Mouse (Mus musculus) large intestine, adult 2 months (tissue): Measurements from ENCODE around the gene Hp1bp3. TPM values are rescaled to one million over a fixed set of nuclear protein-coding genes. Genes with fewer than 3 reads are reported as not detected.

Source experiments
- DNase-seq: peaks from one replicate; pipeline ENCODE4 v3.0.0-alpha.2; 2012; ENCODE audit warnings: low read depth, low spot score
- WGBS: fragments of 180-500 bp; shearing (Covaris S2); methylation state at CpG from one replicate; pipeline ENCODE4 v1.1.7; 2018; 5-methylcytosine and 5-hydroxymethylcytosine counted together
- polyA plus RNA-seq: library from polyadenylated mRNA; depleted of rRNA; stranded (reverse); fragments of >200 nt; gene quantifications from 2 replicates; pipeline ENCODE4 v1.2.3, GENCODE M21; 2012; rRNA removed

The Hp1bp3 gene
- polyA plus RNA-seq, 1 experiment = 37.7 TPM

DNA sequence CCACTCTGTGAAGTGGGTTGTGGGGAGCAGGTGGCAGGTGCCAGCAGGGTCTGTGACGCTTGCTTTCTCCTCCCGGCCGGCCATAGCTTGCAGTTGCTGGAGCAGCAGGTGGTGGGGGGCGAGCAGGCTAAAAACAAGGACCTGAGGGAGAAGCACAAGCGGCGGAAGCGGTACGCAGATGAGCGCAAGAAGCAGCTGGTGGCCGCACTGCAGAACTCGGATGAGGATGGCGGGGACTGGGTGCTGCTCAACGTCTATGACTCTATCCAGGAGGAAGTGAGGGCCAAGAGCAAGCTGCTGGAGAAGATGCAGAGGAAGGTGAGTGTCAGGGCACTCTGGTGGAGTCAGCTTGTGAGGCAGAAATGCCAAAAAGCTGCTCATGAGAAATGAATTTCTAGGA lies 75.9 kb downstream of the Hp1bp3 start:
- 71% methylated on average over 13 of the region's 13 CpGs for WGBS
- DNase-seq = no peak

- WGBS = 83% methylated on average over 18 of the region's 18 CpGs
Observed at GRCm38 (mm10) chr4:138293261-138293948, 77.3 kb downstream of the Hp1bp3 start.

DNA sequence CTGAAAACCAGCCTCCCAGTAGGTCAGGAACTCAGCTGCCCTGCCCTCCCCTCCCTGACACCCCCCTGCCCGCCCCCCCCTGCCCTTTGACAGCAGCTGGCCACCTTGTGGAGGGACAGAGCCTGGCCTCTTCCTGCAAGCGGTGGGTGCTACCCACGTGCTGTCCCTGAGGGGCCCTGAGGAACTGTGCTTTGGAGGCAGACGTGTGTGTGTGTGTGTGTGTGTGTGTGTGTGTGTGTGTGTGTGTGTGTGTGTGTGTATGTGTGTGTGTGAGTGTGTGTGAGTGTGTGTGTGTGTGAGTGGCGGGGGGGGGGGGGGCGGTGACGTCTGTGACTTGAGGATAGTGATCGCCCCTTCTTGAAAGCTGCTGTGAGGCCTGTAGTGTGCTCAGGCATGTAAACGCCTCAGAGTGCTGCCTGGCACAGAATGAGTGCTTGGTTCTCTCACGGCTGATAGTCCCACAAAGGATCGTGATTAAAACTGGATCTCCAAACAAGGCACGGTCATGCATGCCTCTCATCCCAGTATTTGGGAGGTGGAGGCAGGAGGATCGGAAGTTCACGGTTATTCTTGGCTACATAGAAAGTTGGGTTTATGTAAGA lies 78.0 kb downstream of the Hp1bp3 start:
- WGBS = 86% methylated on average over 11 of the region's 14 CpGs

More at GRCm38 (mm10) chr4:138293261-138293948, 77.3 kb downstream of the Hp1bp3 start:
- DNase-seq = no peak

More for the DNA sequence above, 78.0 kb downstream of the Hp1bp3 start:
- no peak for DNase-seq

Other genes starting within 250 kb of the Hp1bp3 start
- 16.6 and 25.8 TPM in 2 replicates for gene Eif4g3, start 223.3 kb upstream of the Hp1bp3 start, polyA plus RNA-seq
- gene Sh2d5, start 34.1 kb downstream of the Hp1bp3 start, polyA plus RNA-seq = 0.63 and 0.73 TPM in 2 replicates
- 0.23 and 0.31 TPM in 2 replicates for gene Kif17, start 34.1 kb downstream of the Hp1bp3 start, polyA plus RNA-seq
- 305 and 340 TPM in 2 replicates for gene Ddost, start 88.4 kb downstream of the Hp1bp3 start, polyA plus RNA-seq
- gene Pink1, start 110.0 kb downstream of the Hp1bp3 start, polyA plus RNA-seq = 61.3 and 82.2 TPM in 2 replicates
- gene Cda, start 151.7 kb downstream of the Hp1bp3 start, polyA plus RNA-seq = 63.1 and 213 TPM in 2 replicates
- not detected in 2 replicates for gene Fam43b, start 180.2 kb downstream of the Hp1bp3 start, polyA plus RNA-seq
- gene Mul1, start 218.4 kb downstream of the Hp1bp3 start, polyA plus RNA-seq = 24.1 and 29.6 TPM in 2 replicates
- gene Camk2n1, start 238.0 kb downstream of the Hp1bp3 start, polyA plus RNA-seq = 16.4 and 19.0 TPM in 2 replicates